Mouse (Mus musculus) CD8-positive naive resting alpha-beta T cell, adult 2 months (primary cell): Measurements from ENCODE around the gene Rgs13.
A peak's percentile ranks its signal among the peaks of the same experiment; 100 is the strongest.

Experiments used
- DNase-seq, 2 experiments: peaks; one replicate each; pipeline ENCODE4 v3.0.0; 2022; ENCODE audit warnings: low read depth in 2 of 2, low spot score in 2 of 2

The Rgs13 gene

GRCm38 (mm10) chr1:144177166-144177565 lies at the start of gene Rgs13:
Rgs13 (minus strand) TSS chr1:144177372.
- DNase-seq, result no peak

DNA sequence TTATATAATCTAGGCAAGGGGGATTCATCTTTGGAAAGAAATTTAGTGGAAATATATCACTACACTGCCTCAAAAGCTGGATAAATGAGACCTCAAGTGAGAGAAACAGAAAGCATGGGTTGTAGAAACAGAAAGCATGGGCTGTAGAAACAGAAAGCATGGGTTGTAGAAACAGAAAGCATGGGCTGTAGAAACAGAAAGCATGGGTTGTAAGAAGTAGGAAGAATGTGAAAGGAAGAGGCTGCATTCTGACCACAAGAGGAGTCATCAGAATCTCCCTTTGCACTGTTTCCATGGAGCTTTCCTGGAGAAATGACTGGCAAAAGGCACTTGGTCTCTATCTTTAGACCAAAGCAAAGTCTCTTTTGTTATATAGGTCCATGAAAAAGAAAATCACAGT lies 38.1 kb upstream of the Rgs13 start:
- DNase-seq, result no peak

GRCm38 (mm10) chr1:144210912-144211311 lies 33.7 kb upstream of the Rgs13 start:
- DNase-seq, result no peak

- DNase-seq, result no peak
These were observed 29.3 kb upstream of the Rgs13 start for GRCm38 (mm10) chr1:144206281-144207061.

GRCm38 (mm10) chr1:144204766-144205165 lies 27.6 kb upstream of the Rgs13 start:
- DNase-seq, result no peak

DNA sequence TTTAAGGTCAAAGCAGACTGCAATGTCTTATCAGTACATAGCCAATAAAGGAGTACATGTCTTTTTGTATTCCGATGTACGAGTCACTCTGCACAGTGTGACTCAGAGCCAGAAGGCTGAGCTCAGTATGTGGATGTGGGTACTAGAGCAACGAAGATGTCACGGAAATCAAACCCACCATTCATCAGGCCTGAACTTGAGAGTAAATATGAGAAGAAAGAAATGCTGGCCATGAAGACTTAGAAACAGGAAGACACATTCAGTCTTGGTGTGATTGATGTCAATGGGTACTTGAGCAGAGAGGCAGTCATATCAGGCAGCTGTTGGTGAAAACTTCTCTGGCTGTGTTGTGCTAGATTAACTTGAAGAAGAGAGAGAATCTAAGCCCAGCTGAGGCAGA lies 25.8 kb upstream of the Rgs13 start:
- DNase-seq, result no peak

DNA sequence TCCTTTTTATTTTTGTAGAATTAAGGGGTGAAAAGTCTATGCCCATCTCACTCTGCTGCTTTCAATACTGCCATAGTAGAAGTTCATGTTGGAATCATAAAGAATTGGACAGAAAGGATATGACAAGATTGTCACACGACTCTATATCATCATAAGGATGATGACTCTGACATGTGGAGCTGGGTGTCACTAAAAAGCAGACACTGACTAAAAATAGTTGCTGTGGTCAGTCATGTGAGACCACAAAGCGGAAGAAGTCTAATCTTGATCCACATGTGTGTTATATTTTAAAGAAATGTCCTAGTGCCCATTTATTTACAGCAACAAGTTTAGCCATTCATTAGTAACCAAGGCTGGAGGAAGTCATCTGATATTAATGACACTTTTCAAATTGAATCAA lies 23.3 kb upstream of the Rgs13 start:
- DNase-seq, result no peak

- no peak for DNase-seq
These were observed 22.4 kb upstream of the Rgs13 start for GRCm38 (mm10) chr1:144199538-144199937.

GRCm38 (mm10) chr1:144197684-144198083 lies 20.5 kb upstream of the Rgs13 start:
- peak; percentile 5 to 34 for DNase-seq

GRCm38 (mm10) chr1:144186655-144187396 lies 9.7 kb upstream of the Rgs13 start:
- no peak for DNase-seq

- no peak for DNase-seq
These were observed 8.0 kb upstream of the Rgs13 start for GRCm38 (mm10) chr1:144184955-144185715.

- DNase-seq, result no peak
These were observed 6.5 kb upstream of the Rgs13 start for GRCm38 (mm10) chr1:144183622-144184021.

DNA sequence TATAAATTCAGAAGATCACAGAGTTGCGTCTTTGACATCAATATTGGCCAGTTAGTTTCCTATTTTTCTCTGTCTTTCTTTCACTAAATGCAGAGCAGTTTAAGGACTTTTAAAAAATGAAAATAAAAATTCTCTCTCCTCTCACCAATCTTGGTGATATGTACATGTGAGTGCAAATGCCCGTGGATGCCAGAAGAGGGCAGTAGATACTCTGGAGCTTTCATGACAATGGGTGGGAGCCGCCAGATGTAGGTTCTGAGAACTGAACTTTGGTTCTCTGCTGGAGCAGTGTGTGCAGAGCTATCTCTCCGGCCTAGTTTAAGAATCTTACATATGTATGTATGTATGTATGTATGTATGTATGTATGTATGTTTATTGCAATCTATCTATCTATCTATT lies 2.4 kb upstream of the Rgs13 start:
- DNase-seq, result no peak

DNA sequence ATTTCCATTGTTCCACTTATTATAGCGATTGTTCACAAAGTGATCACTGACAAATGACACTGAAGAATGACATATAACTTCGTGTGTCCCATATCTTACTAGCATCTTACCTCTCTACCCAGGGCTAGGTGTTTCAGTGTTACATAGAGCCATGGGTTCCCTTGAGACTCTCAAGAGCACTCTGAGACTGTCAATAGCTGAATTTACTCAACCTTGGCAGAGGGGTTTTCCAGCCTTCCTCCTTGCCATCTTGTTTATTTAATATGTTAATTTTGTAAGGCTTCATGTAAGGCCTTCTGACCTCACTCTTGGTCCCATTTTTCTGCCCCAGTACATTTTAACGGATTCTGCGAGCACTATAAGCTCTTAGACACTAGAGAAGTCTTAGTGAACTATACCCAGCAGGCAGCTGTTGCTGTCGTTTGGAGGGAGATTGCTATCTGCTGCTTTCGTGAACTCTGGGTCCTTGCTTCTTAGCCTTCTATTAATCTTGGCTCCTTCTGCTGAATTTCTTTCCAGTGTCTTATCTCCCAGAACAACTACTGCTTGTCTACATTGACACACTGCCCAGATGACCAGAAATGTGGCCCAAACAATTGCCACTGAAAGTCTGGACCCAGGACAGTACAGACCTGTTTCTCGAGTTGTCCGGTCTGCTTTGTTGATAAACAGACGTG lies 1.2 kb upstream of the Rgs13 start:
- no peak for DNase-seq

GRCm38 (mm10) chr1:144177620-144178019 lies 448 bp upstream of the Rgs13 start:
- DNase-seq, result no peak

- no peak for DNase-seq
These were observed 2.4 kb downstream of the Rgs13 start for GRCm38 (mm10) chr1:144174760-144175159.

GRCm38 (mm10) chr1:144173568-144174036 lies 3.6 kb downstream of the Rgs13 start:
- DNase-seq, result no peak

DNA sequence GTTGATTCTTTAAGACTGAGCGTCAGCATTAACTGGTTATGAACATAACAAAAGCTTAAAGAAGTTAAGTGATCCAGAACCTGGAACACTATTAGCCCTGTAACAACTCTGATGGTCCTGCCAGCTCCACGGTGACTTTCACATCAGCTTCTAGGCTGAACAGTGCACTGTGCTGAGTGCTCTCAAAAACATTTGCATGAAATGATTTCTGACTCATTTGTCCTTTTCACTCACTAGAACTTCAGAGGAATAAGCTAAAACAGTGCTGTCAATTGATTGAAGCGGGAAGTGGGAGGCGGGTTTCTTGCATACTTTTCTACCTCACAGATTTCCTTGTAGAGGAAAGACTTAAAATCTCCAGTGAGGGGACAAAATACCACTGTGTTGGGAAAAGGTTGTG lies 8.3 kb downstream of the Rgs13 start:
- no peak for DNase-seq

- no peak for DNase-seq
These were observed 9.4 kb downstream of the Rgs13 start for GRCm38 (mm10) chr1:144167761-144168160.

- no peak for DNase-seq
These were observed 10.3 kb downstream of the Rgs13 start for GRCm38 (mm10) chr1:144166897-144167296.

GRCm38 (mm10) chr1:144166275-144166674 lies 10.9 kb downstream of the Rgs13 start:
- no peak for DNase-seq
